ENCODE assay signal across 9 mouse cellular contexts in the genomic region with DNA sequence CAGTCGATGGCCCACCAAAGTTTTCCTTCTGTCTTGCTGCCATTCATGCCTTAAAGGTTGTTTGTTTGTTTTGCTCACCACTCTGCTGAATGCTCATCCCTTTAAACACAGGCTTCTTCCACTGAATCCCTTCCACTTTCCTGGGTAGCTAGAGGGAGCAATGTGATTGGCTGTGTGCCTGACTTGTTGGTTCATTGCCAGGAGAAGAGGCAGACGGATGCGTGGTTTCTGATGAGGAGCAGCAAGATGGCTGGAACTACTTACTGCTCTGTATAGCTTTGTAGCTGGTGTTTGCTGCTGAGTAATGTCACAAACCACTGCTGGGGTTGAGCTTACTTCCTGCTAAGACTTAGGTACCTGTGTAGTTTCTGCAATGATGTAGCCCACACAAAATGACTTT.
A peak's percentile ranks its signal among the peaks of the same experiment; 100 is the strongest.
DNase-seq lines count a peak whose midpoint lies in the region; ATAC-seq and TF ChIP-seq lines count a peak whose summit lies in the region.
"Had no signal": no experiment of that assay in that cellular context is flagged by ENCODE, and none has a peak within 500 bp of the region (broad histone marks: within the 10 kb centered on the region; RNA-seq: fewer than 3 reads in every experiment).

No protein-coding gene starts in this region.

- no peak overlapping the region for H3K4me2 ChIP-seq in heart, embryonic 11.5 days
- H3K4me2 ChIP-seq in midbrain, embryonic 11.5 days: no peak overlapping the region
- H3K4me2 ChIP-seq: embryonic facial prominence, embryonic 15.5 days had no signal

- TF ChIP-seq EP300 in heart, adult 2 months (IDR thresholded peaks at IDR 0.05; ENCODE audit: insufficient read depth, low read depth, low read length): no peak

- H3K27me3 ChIP-seq in heart, adult 2 months (ENCODE audit: control insufficient read depth, insufficient read depth, low read length): no peaks in the 10 kb centered on the region
- no peaks in the 10 kb centered on the region for H3K27me3 ChIP-seq in heart, embryonic 11.5 days (ENCODE audit: control insufficient read depth, insufficient read depth, low read length)
- no peaks in the 10 kb centered on the region for H3K27me3 ChIP-seq in midbrain, embryonic 11.5 days (ENCODE audit: control insufficient read depth, insufficient read depth, low read length)
- H3K27me3 ChIP-seq: embryonic facial prominence, embryonic 15.5 days had no signal

- no peak overlapping the region for H3K4me3 ChIP-seq in heart, adult 2 months
- no peak overlapping the region for H3K4me3 ChIP-seq in heart, embryonic 11.5 days (ENCODE audit: low read depth, low read length)
- H3K4me3 ChIP-seq in midbrain, embryonic 11.5 days (ENCODE audit: low read depth, low read length): no peak overlapping the region
- H3K4me3 ChIP-seq: embryonic facial prominence, embryonic 15.5 days had no signal

- H3K27ac ChIP-seq in heart, adult 2 months: no peak overlapping the region
- H3K27ac ChIP-seq in heart, embryonic 11.5 days (ENCODE audit: low read depth, low read length): no peak overlapping the region
- no peak overlapping the region for H3K27ac ChIP-seq in midbrain, embryonic 11.5 days (ENCODE audit: low read depth, low read length)
- H3K27ac ChIP-seq: embryonic facial prominence, embryonic 15.5 days had no signal

- no peak for ATAC-seq in heart, embryonic 11.5 days (replicated peaks; ENCODE audit: insufficient number of reproducible peaks, low FRiP score, low TSS enrichment)
- no peak for ATAC-seq in midbrain, embryonic 11.5 days (ENCODE audit: low FRiP score)

- no peak overlapping the region for H3K9ac ChIP-seq in heart, adult 2 months (ENCODE audit: low read depth, low read length)
- no peak overlapping the region for H3K9ac ChIP-seq in heart, embryonic 11.5 days (ENCODE audit: low read depth, low read length)
- H3K9ac ChIP-seq in midbrain, embryonic 11.5 days (ENCODE audit: low read length): no peak overlapping the region
- H3K9ac ChIP-seq: embryonic facial prominence, embryonic 15.5 days had no signal

- peak; percentile 31 to 39 for DNase-seq in heart, adult 2 months
- peak; percentile 30 for DNase-seq in ovary, postnatal 14 days (ENCODE audit: low spot score)
- no peak for DNase-seq in ovary, postnatal 10 days (ENCODE audit: low spot score)
- DNase-seq in frontal cortex, postnatal 25 days (ENCODE audit: low spot score in 2 of 2): peak; percentile 21 to 23
- DNase-seq in right cerebral cortex, postnatal 36 days (ENCODE audit: low spot score in 2 of 2): peak; percentile 12 to 23
- no peak for DNase-seq in urinary bladder, adult 2 months (ENCODE audit: low spot score)
- no peak for DNase-seq in midbrain, embryonic 11.5 days (ENCODE audit: low spot score, missing footprints)

- TF ChIP-seq CTCF in heart, adult 2 months (IDR thresholded peaks at IDR 0.05): 0 out of 2 replicates have a peak, but pooled peaks have one; percentile 2

- 27% methylated on average over 3 of the region's 3 CpGs for WGBS in heart, adult 2 months
- 74% methylated on average over 3 of the region's 3 CpGs for WGBS in heart, embryonic 11.5 days (ENCODE audit: insufficient replicate concordance)
- WGBS in midbrain, embryonic 11.5 days: 87% methylated on average over 3 of the region's 3 CpGs

- intact Hi-C loops in heart, adult 2 months (cut with DNase I): no loop called here

- TF ChIP-seq POLR2A in heart, adult 2 months (IDR thresholded peaks at IDR 0.05; ENCODE audit: insufficient read depth, low read depth, low read length): no peak

- no peaks in the 10 kb centered on the region for H3K79me2 ChIP-seq in heart, adult 2 months (replicated peaks; ENCODE audit: control insufficient read depth, insufficient read depth, low read length)

- peaks cover 11% of the 10 kb centered on the region for H3K4me1 ChIP-seq in heart, adult 2 months (ENCODE audit: control insufficient read depth, insufficient read depth, low read length)
- peaks cover 24% of the 10 kb centered on the region for H3K4me1 ChIP-seq in heart, embryonic 11.5 days (ENCODE audit: control insufficient read depth, insufficient read depth, low read length)
- no peaks in the 10 kb centered on the region; the same call in 1 of the 2 replicates for H3K4me1 ChIP-seq in midbrain, embryonic 11.5 days (ENCODE audit: control insufficient read depth, insufficient read depth, low read length)

- no peaks in the 10 kb centered on the region for H3K9me3 ChIP-seq in heart, embryonic 11.5 days (replicated peaks; ENCODE audit: control insufficient read depth, low read length)
- H3K9me3 ChIP-seq in midbrain, embryonic 11.5 days (ENCODE audit: control insufficient read depth, low read length): no peaks in the 10 kb centered on the region
- H3K9me3 ChIP-seq: embryonic facial prominence, embryonic 15.5 days had no signal

- 0 out of 2 replicates have a peak, but pooled peaks cover 4% of the 10 kb centered on the region for H3K36me3 ChIP-seq in heart, adult 2 months (ENCODE audit: control insufficient read depth, insufficient read depth, low read length)
- no peaks in the 10 kb centered on the region for H3K36me3 ChIP-seq in heart, embryonic 11.5 days (ENCODE audit: control insufficient read depth, insufficient read depth, low read length)
- H3K36me3 ChIP-seq in midbrain, embryonic 11.5 days (ENCODE audit: control insufficient read depth, insufficient read depth, low read length): no peaks in the 10 kb centered on the region
- H3K36me3 ChIP-seq: embryonic facial prominence, embryonic 15.5 days had no signal

Comparison
In these comparisons a context has a peak if more than half of its experiments do, and no peak if none do; other contexts are left out.
1. DNase-seq: peak in heart, adult 2 months (2 of 2), ovary, postnatal 14 days (single experiment), frontal cortex, postnatal 25 days (2 of 2) and right cerebral cortex, postnatal 36 days (2 of 2); none in ovary, postnatal 10 days (single experiment), urinary bladder, adult 2 months (single experiment) and midbrain, embryonic 11.5 days (single experiment).